Mouse (Mus musculus) urinary bladder, postnatal 4 days (tissue): ENCODE data around the gene Gna14.

ENCODE experiments used
- DNase-seq, 2 experiments: peaks; one replicate each; pipeline ENCODE4 v3.0.0; 2021 to 2022; ENCODE audit warnings: low spot score in 2 of 2

Gene Gna14

DNA sequence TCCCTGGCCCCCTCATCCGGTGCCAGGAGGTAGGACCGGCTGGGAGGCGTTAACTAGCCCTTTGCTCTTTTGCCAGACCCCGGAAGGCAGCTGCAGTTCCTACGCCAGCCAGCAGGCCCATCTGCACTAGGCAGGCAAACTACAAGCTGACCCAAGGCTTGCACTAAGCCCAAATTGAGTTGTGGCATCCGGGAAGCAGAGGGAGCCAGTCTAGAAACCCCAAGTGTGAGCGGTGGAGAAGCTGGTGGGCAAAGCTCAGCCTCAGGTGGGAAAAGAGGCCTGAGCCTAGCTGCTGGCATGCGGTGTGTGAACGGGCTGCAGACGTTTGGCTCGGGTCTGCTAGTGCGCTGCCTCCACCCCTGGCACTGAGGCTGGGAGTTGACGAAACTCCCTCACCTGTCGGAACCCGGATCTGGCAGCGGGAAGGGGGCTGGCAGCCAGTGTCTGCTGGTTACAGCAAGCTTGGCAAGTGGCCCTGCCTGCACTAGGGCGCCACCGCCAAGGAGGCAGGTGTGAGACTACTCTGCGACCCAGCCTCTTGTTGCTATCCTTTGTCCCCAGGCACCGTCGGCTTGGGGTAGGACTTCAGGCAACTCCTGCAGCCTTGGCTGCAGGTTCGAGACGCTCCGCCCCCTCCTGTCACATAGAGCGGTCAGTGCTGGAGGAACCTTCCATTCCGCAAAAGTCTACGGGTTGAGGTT lies at the start of gene Gna14:
Gna14 (plus strand) TSS at position 232 of the 701 bp plus-strand sequence.
- peak; percentile 72 to 77 for DNase-seq

DNA sequence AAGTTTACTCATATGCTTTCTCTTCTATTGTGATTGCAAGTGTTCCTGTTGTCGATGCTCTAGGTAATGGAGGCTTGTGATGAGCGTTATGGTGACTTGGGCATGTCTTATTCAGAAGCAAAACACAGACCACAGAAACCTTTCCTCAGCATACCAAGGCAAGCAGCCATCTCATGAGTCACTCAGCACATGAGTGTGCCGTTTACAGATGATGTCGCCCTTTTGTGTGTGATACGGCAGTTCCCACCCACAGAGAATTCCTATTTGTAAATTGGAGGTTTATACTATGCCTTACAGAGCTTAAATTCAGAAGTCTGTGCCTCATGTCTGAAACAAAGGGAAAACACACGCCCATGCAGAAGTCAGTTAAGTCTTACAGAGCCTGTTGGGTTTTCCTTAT lies 49.0 kb upstream of the Gna14 start:
- no peak for DNase-seq

DNA sequence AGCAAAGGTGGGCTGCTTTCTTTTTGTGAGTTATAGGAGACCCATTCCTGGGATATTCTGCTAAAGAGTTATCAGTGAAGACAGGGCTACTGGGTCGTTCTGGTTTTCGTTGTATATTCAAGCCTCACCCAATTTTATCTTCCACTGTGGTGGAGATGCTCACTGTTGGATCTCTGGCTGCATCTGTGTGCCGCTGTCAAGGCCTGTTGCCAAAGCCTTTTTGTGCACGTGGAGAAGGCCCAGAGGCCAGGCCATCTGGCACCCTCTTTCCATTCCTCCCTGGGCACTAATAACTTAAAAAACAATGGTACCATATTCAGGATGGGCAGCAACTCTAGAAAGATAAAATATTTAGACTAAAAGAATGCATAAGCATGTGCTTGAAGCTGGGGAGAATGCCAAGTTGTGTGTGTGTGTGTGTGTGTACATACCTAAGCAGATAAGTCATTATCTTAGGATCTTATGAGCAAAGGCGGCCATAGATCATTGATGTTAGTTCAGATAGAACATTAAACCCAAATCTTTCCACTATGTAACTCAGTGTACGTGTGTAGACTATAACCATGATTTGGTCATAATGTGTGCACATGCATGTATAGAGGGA lies 45.3 kb upstream of the Gna14 start:
- no peak for DNase-seq

GRCm38 (mm10) chr19:16394381-16394780 lies 41.2 kb upstream of the Gna14 start:
- no peak for DNase-seq

- DNase-seq: no peak
Measured at GRCm38 (mm10) chr19:16403101-16403500, 32.5 kb upstream of the Gna14 start.

DNA sequence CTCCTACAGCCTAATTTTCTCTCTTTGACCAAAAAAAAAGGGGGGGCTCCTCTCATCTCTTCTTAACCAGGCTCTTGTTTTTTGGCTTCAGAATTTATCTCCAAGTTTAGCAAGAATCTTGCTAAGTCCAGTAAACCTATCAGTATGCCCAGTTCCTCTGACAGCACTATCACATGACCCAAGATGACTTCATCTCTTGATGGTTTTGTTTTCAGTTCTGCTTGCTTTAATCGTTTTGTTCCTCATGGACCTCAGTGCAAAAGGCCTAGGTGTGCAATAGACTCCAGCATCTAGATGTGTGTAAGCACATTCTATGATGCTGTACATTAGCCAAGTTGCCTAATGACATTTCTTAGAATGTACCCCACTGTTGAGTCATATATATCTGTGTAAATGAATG lies 27.8 kb upstream of the Gna14 start:
- DNase-seq: no peak

DNA sequence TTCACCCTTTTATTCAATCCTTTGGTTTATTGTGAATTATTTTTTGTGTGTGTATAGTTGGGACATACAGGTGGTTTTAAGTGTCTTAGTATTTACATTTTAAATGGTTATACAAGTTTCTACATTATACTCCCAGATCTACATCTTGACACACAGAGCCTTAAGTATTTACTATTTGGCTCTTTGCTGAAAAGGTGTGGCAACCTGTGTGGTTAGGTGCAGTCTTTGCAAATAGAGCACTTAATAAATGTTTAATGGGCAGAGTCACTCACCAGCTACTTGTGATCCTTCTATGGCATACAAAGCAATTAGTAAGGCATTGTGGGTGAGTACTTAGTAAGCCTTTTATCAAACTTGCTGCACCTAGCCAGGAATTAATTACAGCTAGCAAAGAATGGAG lies 24.3 kb upstream of the Gna14 start:
- DNase-seq: no peak

DNA sequence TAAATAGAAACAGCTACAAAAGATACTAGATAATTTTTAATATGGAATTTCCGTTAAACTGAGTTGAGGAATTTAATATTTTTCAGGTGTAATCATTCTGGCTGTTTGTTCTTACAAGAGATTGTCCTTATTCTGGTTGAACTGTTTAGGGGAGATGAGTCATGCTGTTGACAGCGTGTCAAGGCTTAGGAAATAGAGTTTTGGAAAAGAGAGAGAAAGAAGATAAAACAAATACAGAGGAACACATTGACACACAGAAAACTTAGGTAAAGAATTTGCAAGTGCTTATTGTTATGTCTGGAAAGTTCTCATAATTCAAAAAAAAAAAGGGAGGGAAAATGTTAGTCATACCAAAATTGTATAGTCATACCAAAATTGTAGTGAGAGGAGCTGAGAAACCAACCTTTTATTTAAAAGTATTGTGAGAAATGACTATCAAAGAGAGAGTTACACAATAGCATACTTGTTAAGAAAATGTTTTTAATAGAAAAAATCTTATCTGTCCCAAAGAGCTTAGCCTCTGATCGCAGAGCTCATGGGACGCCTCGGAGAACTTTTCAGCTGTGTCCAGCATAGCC lies 17.4 kb upstream of the Gna14 start:
- no peak for DNase-seq

- DNase-seq: no peak
Measured at GRCm38 (mm10) chr19:16425596-16425995, 10.0 kb upstream of the Gna14 start.

DNA sequence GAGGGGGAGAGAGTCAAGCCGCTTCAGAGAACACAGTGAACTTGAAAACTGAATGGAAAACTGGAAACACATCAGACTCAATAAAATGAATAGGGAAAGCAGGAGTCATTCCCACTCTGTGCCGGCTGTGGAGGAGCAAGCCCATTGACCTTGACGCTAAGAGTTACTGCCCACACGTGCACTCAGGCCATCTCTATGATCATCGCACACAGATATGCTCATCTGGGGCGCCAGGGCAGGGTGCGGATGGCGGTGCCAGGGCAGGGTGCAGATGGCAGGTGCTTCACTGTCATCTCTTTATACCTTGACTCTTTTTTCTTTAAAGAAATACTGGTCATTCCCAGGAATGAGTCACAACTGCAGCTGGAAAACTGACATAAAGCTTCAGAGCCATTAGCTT lies 4.2 kb upstream of the Gna14 start:
- no peak for DNase-seq

DNA sequence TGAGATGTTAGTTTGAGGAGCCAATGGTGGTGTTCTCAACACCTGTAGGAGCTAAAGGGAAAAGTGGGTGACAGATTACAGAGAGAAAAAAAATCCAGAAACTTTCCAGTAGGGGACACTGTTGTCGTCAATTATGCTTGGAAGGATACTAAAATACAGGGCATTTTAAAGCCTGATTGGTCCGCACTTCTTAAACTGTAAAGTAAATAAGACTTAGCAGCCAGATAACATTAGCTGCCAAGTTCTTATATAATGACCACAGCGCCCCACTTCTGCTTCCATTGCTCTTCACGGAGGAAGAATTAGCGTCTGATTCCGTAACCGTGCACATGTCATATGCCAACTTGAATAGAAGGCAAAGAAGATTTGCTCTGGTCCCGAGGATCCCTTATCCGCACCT lies 683 bp upstream of the Gna14 start:
- no peak for DNase-seq

GRCm38 (mm10) chr19:16436335-16437169 lies 990 bp downstream of the Gna14 start:
- DNase-seq: peak in 1 of 2 experiments; percentile 60

DNA sequence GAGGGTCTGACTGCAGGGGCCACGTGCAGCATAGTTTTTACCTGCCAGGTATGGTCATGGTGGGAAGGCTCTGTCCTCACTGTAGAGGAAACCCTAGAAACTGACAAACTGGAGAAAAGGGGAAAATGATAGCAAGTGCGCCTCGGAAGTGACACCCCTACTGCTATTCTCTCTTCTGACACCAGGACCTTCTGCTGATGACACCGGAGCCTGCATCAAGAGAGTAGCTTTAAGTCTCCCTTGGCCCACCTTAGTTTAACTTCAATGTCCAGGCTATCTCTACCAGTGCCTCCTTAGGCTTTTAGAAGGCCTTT lies 1.6 kb downstream of the Gna14 start:
- no peak for DNase-seq

DNA sequence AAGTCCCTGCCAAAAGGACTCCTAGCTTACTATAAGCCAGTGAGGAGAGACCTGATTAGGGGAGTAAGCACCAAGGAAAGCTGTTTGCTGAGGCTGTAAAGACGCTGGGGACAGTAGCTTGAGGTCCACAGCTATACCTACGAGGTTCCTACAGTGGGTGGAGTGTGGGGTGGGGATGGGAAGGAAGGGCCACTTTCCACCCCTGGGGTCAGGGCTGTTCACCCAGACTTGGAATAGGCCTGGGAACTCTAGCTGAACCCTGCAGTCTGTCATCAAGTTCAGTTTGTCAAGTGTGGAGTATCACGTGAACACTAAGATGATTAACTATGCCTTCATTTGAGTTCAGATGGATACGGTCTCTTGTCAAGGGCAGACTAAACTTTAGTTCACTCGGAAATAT lies 2.3 kb downstream of the Gna14 start:
- DNase-seq: no peak

GRCm38 (mm10) chr19:16439278-16439677 lies 3.7 kb downstream of the Gna14 start:
- DNase-seq: peak in 1 of 2 experiments; percentile 55

GRCm38 (mm10) chr19:16439834-16440233 lies 4.3 kb downstream of the Gna14 start:
- DNase-seq: no peak

DNA sequence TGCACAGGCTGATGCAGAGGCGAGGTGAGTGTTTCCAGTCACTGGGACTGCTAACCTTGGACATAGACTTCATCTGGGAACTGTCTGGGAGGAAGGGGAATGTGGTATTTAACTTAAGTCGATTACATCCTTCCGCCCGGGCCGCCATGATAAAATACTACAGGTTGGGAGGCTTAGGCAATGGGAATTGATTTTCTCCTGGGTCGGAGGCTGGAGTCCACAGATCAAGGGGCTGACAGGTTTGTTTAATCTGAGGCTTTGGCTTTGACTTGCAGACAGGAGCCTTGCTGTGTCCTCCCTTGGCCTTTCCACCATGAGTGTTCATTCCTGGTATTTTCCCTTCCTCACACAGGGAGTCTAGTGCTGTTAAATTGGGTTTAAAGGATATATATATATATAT lies 5.8 kb downstream of the Gna14 start:
- no peak for DNase-seq

GRCm38 (mm10) chr19:16443335-16443734 lies 7.8 kb downstream of the Gna14 start:
- DNase-seq: no peak

GRCm38 (mm10) chr19:16446612-16447011 lies 11.1 kb downstream of the Gna14 start:
- DNase-seq: no peak

DNA sequence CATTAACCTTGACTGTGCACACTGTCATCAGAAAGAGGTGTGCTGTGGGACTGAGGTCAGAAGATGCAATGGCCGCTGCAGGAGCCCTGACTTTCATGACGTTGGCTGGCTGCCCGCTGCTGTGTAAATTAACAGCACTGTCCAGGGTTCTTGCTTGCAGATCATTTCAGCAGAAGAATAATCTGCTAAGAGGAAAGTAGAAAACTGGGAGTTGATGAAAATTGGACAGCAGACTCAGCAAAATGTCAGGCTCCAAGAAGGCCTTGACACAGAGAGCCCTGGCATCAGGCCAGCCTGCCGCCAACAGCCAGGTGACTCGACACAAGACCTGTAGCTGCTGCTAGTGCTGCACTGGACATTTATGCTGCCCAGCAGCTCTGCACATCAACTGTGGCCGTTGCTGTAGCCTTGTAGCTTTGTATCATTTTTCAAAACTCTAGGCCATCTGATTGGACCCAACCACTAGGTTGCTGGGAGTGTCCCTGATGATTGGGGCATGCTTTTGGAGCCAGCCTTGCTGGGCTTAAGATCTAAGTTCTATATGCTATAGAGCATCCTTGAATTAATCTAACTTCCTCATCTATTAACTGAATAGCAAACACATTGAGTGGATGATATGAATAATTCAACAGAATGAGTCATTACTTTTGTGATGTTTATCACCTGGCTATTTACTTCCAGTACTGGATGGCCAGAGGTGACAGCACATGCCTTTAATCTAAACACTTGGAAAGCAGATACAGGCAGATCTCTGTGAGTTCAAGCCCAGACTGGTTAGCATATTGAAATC lies 12.5 kb downstream of the Gna14 start:
- DNase-seq: peak in 1 of 2 experiments; percentile 29

GRCm38 (mm10) chr19:16448796-16449195 lies 13.2 kb downstream of the Gna14 start:
- DNase-seq: no peak

- no peak for DNase-seq
Measured at GRCm38 (mm10) chr19:16450824-16451223, 15.3 kb downstream of the Gna14 start.
